Mouse (Mus musculus) hindbrain, embryonic 14.5 days (tissue): ENCODE data around the gene Arfgef3. TPM values are rescaled to one million over a fixed set of nuclear protein-coding genes. Genes with fewer than 3 reads are reported as not detected.

Experiments
- ATAC-seq: fragments of 200-750 bp; cut with Nextera tagmentation; 2 replicates; pipeline ENCODE4 v1.8.0; 2017; ENCODE audit warnings: moderate number of reproducible peaks, mild to moderate bottlenecking, moderate TSS enrichment, moderate library complexity; ENCODE audit not compliant: low FRiP score
- DNase-seq: peaks from one replicate; pipeline ENCODE4 v3.0.0-alpha.2; 2015; ENCODE audit warnings: low spot score
- H3K27ac ChIP-seq: fragments of 300-500 bp; sonication (generic); 2 replicates; pipeline ENCODE4 v1.5.1; 2014; ENCODE audit warnings: mild to moderate bottlenecking, moderate library complexity
- H3K27me3 ChIP-seq: fragments of 300-500 bp; sonication (generic); 2 replicates; pipeline ENCODE4 v1.6.1; 2014; ENCODE audit warnings: mild to moderate bottlenecking, low read length, mixed read lengths; ENCODE audit not compliant: control insufficient read depth, insufficient read depth
- H3K36me3 ChIP-seq: fragments of 300-500 bp; sonication (generic); replicated peaks from 2 replicates; pipeline ENCODE4 v1.6.1; 2014; ENCODE audit not compliant: control insufficient read depth, insufficient read depth
- H3K4me1 ChIP-seq: fragments of 300-500 bp; sonication (generic); replicated peaks from 2 replicates; pipeline ENCODE4 v1.6.1; 2014; ENCODE audit warnings: antibody characterized with exemption, low read length, mixed read lengths; ENCODE audit not compliant: control insufficient read depth, insufficient read depth
- H3K4me2 ChIP-seq: fragments of 300-500 bp; sonication (generic); replicated peaks from 2 replicates; pipeline ENCODE4 v1.6.1; 2014; ENCODE audit warnings: mild to moderate bottlenecking, moderate library complexity
- H3K4me3 ChIP-seq: fragments of 300-500 bp; sonication (generic); replicated peaks from 2 replicates; pipeline ENCODE4 v1.5.1; 2014; ENCODE audit warnings: mild to moderate bottlenecking, low read length
- H3K9ac ChIP-seq: fragments of 300-500 bp; sonication (generic); 2 replicates; pipeline ENCODE4 v1.6.1; 2014
- H3K9me3 ChIP-seq: fragments of 300-500 bp; sonication (generic); 2 replicates; pipeline ENCODE4 v1.6.1; 2016; ENCODE audit warnings: low read length; ENCODE audit not compliant: control insufficient read depth
- WGBS: fragments of 180-500 bp; shearing (Covaris S2); extraction: QIAGEN DNeasy Blood & Tissue Kit; methylation state at CpG from one replicate; pipeline ENCODE4 v1.1.7; 2014; 5-methylcytosine and 5-hydroxymethylcytosine counted together
- polyA plus RNA-seq: library from polyadenylated mRNA; unstranded; fragments of >200 nt; fragmentation: Nextera tagmentation; extraction: Ambion mirVana; gene quantifications from 2 replicates; pipeline ENCODE4 v1.2.1, GENCODE M21; 2014

Arfgef3 gene
- polyA plus RNA-seq, 1 experiment from 2014 or later, result 7.6 TPM

- no peak for DNase-seq
- 70% methylated on average over 1 of the region's 1 CpGs for WGBS
These were observed 82.0 kb downstream of the Arfgef3 start for GRCm38 (mm10) chr10:18661606-18662220.

GRCm38 (mm10) chr10:18660998-18661397 lies 82.8 kb downstream of the Arfgef3 start:
- H3K27me3 ChIP-seq, result no peaks in the 10 kb centered on the region
- H3K9me3 ChIP-seq, result no peaks in the 10 kb centered on the region
- no peak overlapping the region for H3K27ac ChIP-seq
- 98% methylated on average over 2 of the region's 2 CpGs for WGBS
- H3K4me1 ChIP-seq, result no peaks in the 10 kb centered on the region
- DNase-seq (no peak), ATAC-seq (no peak)
- no peak overlapping the region for H3K9ac ChIP-seq
- no peak overlapping the region for H3K4me3 ChIP-seq
- H3K36me3 ChIP-seq, result peaks cover 29% of the 10 kb centered on the region
- no peak overlapping the region for H3K4me2 ChIP-seq

More at GRCm38 (mm10) chr10:18661606-18662220, 82.0 kb downstream of the Arfgef3 start:
- no peak overlapping the region for H3K4me3 ChIP-seq
- no peak overlapping the region for H3K9ac ChIP-seq
- H3K27ac ChIP-seq, result no peak overlapping the region
- peaks cover 25% of the 10 kb centered on the region for H3K36me3 ChIP-seq
- H3K4me1 ChIP-seq, result no peaks in the 10 kb centered on the region
- H3K9me3 ChIP-seq, result no peaks in the 10 kb centered on the region
- no peak for ATAC-seq
- no peaks in the 10 kb centered on the region for H3K27me3 ChIP-seq
- H3K4me2 ChIP-seq, result no peak overlapping the region

GRCm38 (mm10) chr10:18657588-18657987 lies 86.2 kb downstream of the Arfgef3 start:
- no peak for DNase-seq
- H3K4me3 ChIP-seq, result no peak overlapping the region
- H3K4me1 ChIP-seq, result no peaks in the 10 kb centered on the region
- peaks cover 29% of the 10 kb centered on the region for H3K36me3 ChIP-seq
- H3K9ac ChIP-seq, result no peak overlapping the region
- H3K27me3 ChIP-seq, result no peaks in the 10 kb centered on the region
- no peaks in the 10 kb centered on the region for H3K9me3 ChIP-seq
- 98% methylated on average over 1 of the region's 1 CpGs for WGBS
- H3K27ac ChIP-seq, result no peak overlapping the region
- no peak for ATAC-seq
- no peak overlapping the region for H3K4me2 ChIP-seq

GRCm38 (mm10) chr10:18647069-18647468 lies 96.7 kb downstream of the Arfgef3 start:
- 76% methylated on average over 1 of the region's 1 CpGs for WGBS
- Histone ChIP-seq H3K4me1 (0 out of 2 replicates have a peak, but pooled peaks cover under 1% of the 10 kb centered on the region), H3K4me2 (no peak overlapping the region), H3K9me3 (no peaks in the 10 kb centered on the region), H3K27me3 (no peaks in the 10 kb centered on the region), H3K36me3 (peaks cover 32% of the 10 kb centered on the region), H3K9ac (no peak overlapping the region), H3K27ac (no peak overlapping the region), H3K4me3 (no peak overlapping the region)
- DNase-seq (no peak), ATAC-seq (no peak)

GRCm38 (mm10) chr10:18646035-18646434 lies 97.7 kb downstream of the Arfgef3 start:
- 94% methylated on average over 10 of the region's 10 CpGs for WGBS
- ATAC-seq, result no peak

GRCm38 (mm10) chr10:18644346-18644745 lies 99.4 kb downstream of the Arfgef3 start:
- no peak overlapping the region for H3K4me2 ChIP-seq
- H3K27me3 ChIP-seq, result no peaks in the 10 kb centered on the region
- H3K9me3 ChIP-seq, result no peaks in the 10 kb centered on the region
- no peak overlapping the region for H3K27ac ChIP-seq
- H3K36me3 ChIP-seq, result peaks cover 25% of the 10 kb centered on the region
- 94% methylated on average over 1 of the region's 1 CpGs for whole genome bisulfite sequencing
- no peak for ATAC-seq
- no peak overlapping the region for H3K4me3 ChIP-seq
- no peak overlapping the region for H3K9ac ChIP-seq
- no peak for DNase-seq
- H3K4me1 ChIP-seq, result 0 out of 2 replicates have a peak, but pooled peaks cover 5% of the 10 kb centered on the region

More at GRCm38 (mm10) chr10:18646035-18646434, 97.7 kb downstream of the Arfgef3 start:
- H3K4me2 ChIP-seq, result no peak overlapping the region
- peaks cover 25% of the 10 kb centered on the region for H3K36me3 ChIP-seq
- H3K27me3 ChIP-seq, result no peaks in the 10 kb centered on the region
- H3K9me3 ChIP-seq, result no peaks in the 10 kb centered on the region
- H3K27ac ChIP-seq, result no peak overlapping the region
- no peak overlapping the region for H3K9ac ChIP-seq
- 0 out of 2 replicates have a peak, but pooled peaks cover 5% of the 10 kb centered on the region for H3K4me1 ChIP-seq
- H3K4me3 ChIP-seq, result no peak overlapping the region
- no peak for DNase-seq

GRCm38 (mm10) chr10:18643506-18643905 lies 100.2 kb downstream of the Arfgef3 start:
- Histone ChIP-seq H3K9me3 (no peaks in the 10 kb centered on the region), H3K4me1 (0 out of 2 replicates have a peak, but pooled peaks cover 5% of the 10 kb centered on the region), H3K36me3 (peaks cover 25% of the 10 kb centered on the region), H3K9ac (no peak overlapping the region), H3K4me3 (no peak overlapping the region), H3K27me3 (no peaks in the 10 kb centered on the region), H3K27ac (no peak overlapping the region), H3K4me2 (no peak overlapping the region)
- no peak for ATAC-seq
- WGBS, result 76% methylated on average over 3 of the region's 3 CpGs
- DNase-seq, result no peak

GRCm38 (mm10) chr10:18642854-18643253 lies 100.9 kb downstream of the Arfgef3 start:
- no peak overlapping the region for H3K4me3 ChIP-seq
- H3K9ac ChIP-seq, result no peak overlapping the region
- ATAC-seq (no peak), DNase-seq (no peak)
- H3K36me3 ChIP-seq, result peaks cover 22% of the 10 kb centered on the region
- 68% methylated on average over 5 of the region's 5 CpGs for whole genome bisulfite sequencing
- no peaks in the 10 kb centered on the region for H3K9me3 ChIP-seq
- no peak overlapping the region for H3K4me2 ChIP-seq
- H3K27ac ChIP-seq, result no peak overlapping the region
- H3K4me1 ChIP-seq, result 0 out of 2 replicates have a peak, but pooled peaks cover 5% of the 10 kb centered on the region
- H3K27me3 ChIP-seq, result no peaks in the 10 kb centered on the region

- H3K9me3 ChIP-seq, result no peaks in the 10 kb centered on the region
- WGBS, result 85% methylated on average over 5 of the region's 5 CpGs
- no peak for ATAC-seq
These were observed 103.2 kb downstream of the Arfgef3 start for GRCm38 (mm10) chr10:18640596-18640995.

More at GRCm38 (mm10) chr10:18640596-18640995, 103.2 kb downstream of the Arfgef3 start:
- no peak for DNase-seq
- Histone ChIP-seq H3K4me3 (no peak overlapping the region), H3K9ac (no peak overlapping the region), H3K36me3 (0 out of 2 replicates have a peak, but pooled peaks cover 2% of the 10 kb centered on the region), H3K4me2 (no peak overlapping the region), H3K4me1 (0 out of 2 replicates have a peak, but pooled peaks cover 5% of the 10 kb centered on the region), H3K27ac (no peak overlapping the region), H3K27me3 (no peaks in the 10 kb centered on the region)
